Mouse (Mus musculus) myocyte (in vitro differentiated cells): ENCODE measurements at regions not wholly inside any gene's neighbourhood (a gene's known extent, or its start where the extent isn't known, plus 50 kb on each side); places are given as distances from the start of the nearest gene placed in this dataset.

ENCODE experiments used
- MAX ChIP-seq: IDR thresholded peaks from one replicate; pipeline ENCODE4 v1.6.1; 2011; ENCODE audit warnings: low read depth, mild to moderate bottlenecking, control low read depth
- POLR2A ChIP-seq: IDR thresholded peaks from one replicate; pipeline ENCODE4 v1.6.1; 2011; ENCODE audit warnings: low read depth, mild to moderate bottlenecking, control low read depth, moderate library complexity; ENCODE audit not compliant: insufficient read length
- TCF3 ChIP-seq: IDR thresholded peaks from one replicate; pipeline ENCODE4 v1.6.1; 2011; ENCODE audit warnings: low read depth, control low read depth; ENCODE audit not compliant: insufficient read length
- USF1 ChIP-seq: IDR thresholded peaks from one replicate; pipeline ENCODE4 v1.6.1; 2011; ENCODE audit warnings: low read depth, mild to moderate bottlenecking, control low read depth, moderate library complexity

DNA sequence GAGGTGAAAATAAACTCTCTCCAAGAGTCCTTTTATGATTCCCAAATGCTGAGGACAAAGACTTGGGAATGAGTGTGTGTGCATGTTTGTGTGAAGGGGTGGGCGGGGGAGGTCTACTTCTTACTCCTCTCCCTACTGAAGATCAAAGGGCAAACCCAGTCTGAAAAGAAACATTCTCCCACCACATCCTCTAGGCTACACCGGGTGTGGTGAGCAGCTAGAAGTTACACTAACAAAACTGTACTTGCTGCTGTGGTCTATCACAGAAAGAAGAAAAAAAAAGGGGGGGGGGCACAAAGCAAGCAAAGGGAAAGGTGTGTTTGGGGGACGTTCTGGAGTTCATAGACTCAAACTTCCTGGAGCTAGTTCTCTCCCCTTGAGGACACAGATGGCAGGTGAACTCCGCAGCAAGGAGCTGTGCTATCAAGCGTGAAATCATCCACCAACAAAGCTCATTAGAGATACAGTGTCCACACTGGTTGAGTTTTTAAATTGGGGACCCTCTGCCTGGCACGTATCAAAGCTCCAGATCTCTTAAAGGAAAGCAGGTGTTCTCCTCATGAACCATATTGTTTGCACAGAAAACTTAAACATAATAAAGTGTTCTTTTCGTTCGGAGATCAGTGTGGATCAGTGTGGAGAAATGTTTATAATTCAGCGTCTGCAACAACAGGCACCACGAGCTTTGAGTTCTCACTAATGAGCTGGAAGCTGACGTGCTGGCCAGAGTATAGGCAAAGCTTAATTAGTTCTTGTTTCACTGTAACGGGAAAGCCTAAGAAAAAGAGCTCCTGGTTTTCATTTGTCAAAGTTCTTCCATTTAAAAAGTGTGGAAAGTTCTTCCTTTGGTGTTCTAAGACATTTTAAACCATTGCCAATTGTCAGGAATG lies 280.7 kb upstream of the Htr2a start:
- no peak for TF ChIP-seq POLR2A
- no peak for TF ChIP-seq MAX
- no peak for TF ChIP-seq USF1
- TF ChIP-seq TCF3, result no peak
